Mouse (Mus musculus) adrenal gland, adult (tissue): Measurements from ENCODE around the gene Gm20518.

Experiments used
- DNase-seq, 2 experiments: peaks; one replicate each; pipeline ENCODE4 v3.0.0; 2022 to 2023; ENCODE audit warnings: low spot score in 1 of 2; ENCODE audit not compliant: inconsistent age in 2 of 2

Gene Gm20518

GRCm38 (mm10) chr16:17896091-17896490 lies 4.6 kb upstream of the Gm20518 start:
- no peak for DNase-seq

GRCm38 (mm10) chr16:17893923-17894322 lies 2.5 kb upstream of the Gm20518 start, which contains the start of gene Tssk1:
Gene Tssk1, plus strand, starts transcription at chr16:17894223.
- no peak for DNase-seq

- DNase-seq, result peak in 1 of 2 experiments; percentile 52
Measured at GRCm38 (mm10) chr16:17892606-17893005, 1.1 kb upstream of the Gm20518 start.

- DNase-seq, result peak; percentile 86 to 95
Measured at GRCm38 (mm10) chr16:17890917-17891566, 429 bp downstream of the Gm20518 start.

GRCm38 (mm10) chr16:17890342-17890727 lies 1.1 kb downstream of the Gm20518 start:
- peak in 1 of 2 experiments; percentile 38 for DNase-seq

- DNase-seq, result peak in 1 of 2 experiments; percentile 35
Measured at GRCm38 (mm10) chr16:17889689-17890341, 1.7 kb downstream of the Gm20518 start.

GRCm38 (mm10) chr16:17884116-17884515 lies 7.4 kb downstream of the Gm20518 start:
- no peak for DNase-seq

- DNase-seq, result no peak
Measured at GRCm38 (mm10) chr16:17882196-17882595, 9.3 kb downstream of the Gm20518 start.

GRCm38 (mm10) chr16:17879571-17879970 lies 11.9 kb downstream of the Gm20518 start:
- DNase-seq, result no peak

- DNase-seq, result no peak
Measured at GRCm38 (mm10) chr16:17876096-17876495, 15.4 kb downstream of the Gm20518 start.

GRCm38 (mm10) chr16:17875174-17875573 lies 16.3 kb downstream of the Gm20518 start:
- DNase-seq, result no peak

- no peak for DNase-seq
Measured at GRCm38 (mm10) chr16:17872995-17873394, 18.5 kb downstream of the Gm20518 start.

GRCm38 (mm10) chr16:17871248-17871647 lies 20.2 kb downstream of the Gm20518 start:
- no peak for DNase-seq

- DNase-seq, result no peak
Measured at GRCm38 (mm10) chr16:17865770-17866169, 25.7 kb downstream of the Gm20518 start.

GRCm38 (mm10) chr16:17865293-17865692 lies 26.2 kb downstream of the Gm20518 start:
- no peak for DNase-seq

GRCm38 (mm10) chr16:17858592-17858991 lies 32.9 kb downstream of the Gm20518 start:
- no peak for DNase-seq

GRCm38 (mm10) chr16:17857157-17857556 lies 34.3 kb downstream of the Gm20518 start:
- DNase-seq, result no peak

GRCm38 (mm10) chr16:17853263-17853662 lies 38.2 kb downstream of the Gm20518 start:
- no peak for DNase-seq

- no peak for DNase-seq
Measured at GRCm38 (mm10) chr16:17851860-17852259, 39.6 kb downstream of the Gm20518 start.

- DNase-seq, result no peak
Measured at GRCm38 (mm10) chr16:17851331-17851730, 40.1 kb downstream of the Gm20518 start.

- no peak for DNase-seq
Measured at GRCm38 (mm10) chr16:17849486-17849885, 42.0 kb downstream of the Gm20518 start.

GRCm38 (mm10) chr16:17848928-17849327 lies 42.5 kb downstream of the Gm20518 start:
- peak in 1 of 2 experiments; percentile 75 for DNase-seq

GRCm38 (mm10) chr16:17848431-17848830 lies 43.0 kb downstream of the Gm20518 start:
- no peak for DNase-seq
